Mouse (Mus musculus): ENCODE results near the gene Utp14a.
"Not testable (repeated sequence)": the region's sequence is repeated elsewhere in the genome, so short reads cannot be mapped to it uniquely, and the experiment has no call there.

The Utp14a gene

DNA sequence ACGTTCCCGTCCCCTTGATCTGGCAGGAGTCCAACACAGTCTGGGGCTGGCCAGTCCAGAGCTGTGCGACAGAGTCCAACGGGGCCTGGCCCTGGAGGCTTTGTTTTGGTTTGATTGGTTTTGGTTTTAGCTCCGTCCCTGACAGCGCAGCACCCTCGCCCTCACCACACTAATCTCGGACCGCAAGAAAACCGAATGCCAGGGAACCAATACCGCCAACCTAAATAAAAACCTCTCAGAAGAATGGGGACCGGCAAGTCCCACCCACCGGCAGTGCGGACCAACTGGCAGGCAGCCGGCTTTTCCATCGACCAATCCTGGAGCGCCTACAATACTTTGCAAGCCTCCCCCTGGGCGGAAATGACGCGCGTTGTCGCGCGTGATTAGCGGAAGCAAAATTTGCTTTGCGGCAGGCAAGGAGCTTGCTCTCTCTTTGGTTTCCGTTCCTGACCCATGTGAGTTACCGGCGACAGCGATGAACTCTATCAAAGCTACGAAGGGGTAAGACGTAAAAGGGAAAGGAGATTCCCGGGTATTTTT, at the start of gene Utp14a:
Utp14a (plus strand) TSS at position 395 of the 540 bp plus-strand sequence.
- DNase-seq (ENCODE audit: low read depth, low spot score) = peak; percentile 94

DNA sequence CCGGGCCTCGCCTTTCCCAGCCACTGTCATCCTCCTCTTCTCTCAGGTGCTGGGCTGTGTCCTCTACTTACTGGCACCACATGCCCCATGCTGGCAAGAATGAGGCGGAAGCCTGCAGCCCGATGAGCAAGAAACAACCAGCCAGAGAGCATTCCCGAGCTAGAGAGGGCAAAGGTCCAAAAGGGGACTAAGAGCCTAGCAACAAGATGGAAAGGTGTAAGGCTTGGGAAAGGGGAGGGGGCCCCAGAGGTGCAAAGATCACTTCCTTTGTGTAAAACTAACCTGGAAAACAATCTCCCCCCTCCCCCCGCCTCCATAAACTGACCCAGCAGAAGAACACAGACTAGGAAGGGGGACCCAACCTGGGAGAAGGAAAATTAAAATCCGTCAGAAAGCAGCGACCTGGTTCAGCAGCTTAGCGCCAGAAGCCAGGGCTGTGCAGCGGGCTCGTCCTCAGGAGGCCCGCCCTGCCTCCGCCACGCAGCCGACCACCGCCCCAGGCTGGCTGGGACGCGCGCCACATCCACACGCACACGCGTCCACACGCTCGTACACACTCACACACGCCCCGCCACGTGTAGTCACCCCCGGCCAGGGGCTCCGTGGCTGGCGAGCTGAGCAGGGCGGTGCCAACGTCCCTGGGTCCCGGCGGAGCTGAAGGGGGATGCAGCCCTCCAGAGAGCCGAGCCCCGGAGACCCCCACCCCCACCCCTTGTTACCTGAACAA, 48.7 kb upstream of the Utp14a start:
- DNase-seq (ENCODE audit: low read depth, low spot score) = peak; percentile 9

DNA sequence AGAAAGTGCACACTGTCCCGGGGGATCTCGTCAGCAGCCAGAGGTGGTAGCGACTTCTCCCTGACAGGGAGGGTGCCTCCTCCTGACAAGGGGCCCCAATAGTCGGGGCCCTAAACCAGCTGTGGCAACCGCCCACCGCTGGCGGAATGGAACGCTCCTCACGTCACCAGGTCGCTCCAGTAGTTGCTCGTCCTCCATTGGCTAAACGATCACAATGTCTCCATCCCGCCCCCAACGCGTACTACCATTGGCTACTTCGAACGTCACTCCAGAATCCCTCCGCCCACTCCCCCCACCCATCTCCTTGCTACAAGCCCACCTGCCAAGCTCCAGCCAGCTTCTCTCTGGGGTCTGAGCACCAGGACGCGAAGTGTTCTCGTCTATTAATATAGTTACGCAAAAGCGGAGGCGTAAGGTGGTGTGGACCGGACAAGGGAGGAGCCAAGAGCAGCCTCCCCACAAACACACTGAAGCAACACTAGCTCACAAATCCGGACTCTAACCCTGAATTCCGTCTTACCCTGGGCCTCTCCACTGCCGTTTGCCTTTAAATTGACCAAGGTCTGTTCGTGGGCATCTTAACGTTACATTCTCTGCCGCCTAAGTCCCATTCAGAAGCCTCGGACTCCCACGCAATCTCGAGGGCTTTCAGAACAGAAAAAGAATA, 48.0 kb upstream of the Utp14a start, which contains the start of gene Zdhhc9:
Zdhhc9 (minus strand) TSS at position 360 of the 667 bp plus-strand sequence.
- DNase-seq (ENCODE audit: low read depth, low spot score) = peak; percentile 90

DNA sequence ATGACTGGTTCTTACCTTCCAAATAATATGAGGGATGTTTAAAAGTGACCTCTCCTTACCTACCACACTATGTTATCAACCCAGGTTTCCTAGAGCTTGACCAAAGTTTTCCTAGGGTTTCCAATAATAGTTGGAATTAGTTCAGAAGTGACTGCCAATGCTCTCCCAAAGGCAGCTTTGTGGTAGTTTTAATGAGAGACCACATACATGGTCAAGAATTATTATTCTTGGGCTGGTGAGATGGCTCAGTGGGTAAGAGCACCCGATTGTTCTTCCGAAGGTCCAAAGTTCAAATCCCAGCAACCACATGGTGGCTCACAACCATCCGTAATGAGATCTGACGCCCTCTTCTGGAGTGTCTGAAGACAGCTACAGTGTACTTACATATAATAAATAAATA, 46.9 kb upstream of the Utp14a start:
- DNase-seq (ENCODE audit: low read depth, low spot score) = not testable (repeated sequence)

DNA sequence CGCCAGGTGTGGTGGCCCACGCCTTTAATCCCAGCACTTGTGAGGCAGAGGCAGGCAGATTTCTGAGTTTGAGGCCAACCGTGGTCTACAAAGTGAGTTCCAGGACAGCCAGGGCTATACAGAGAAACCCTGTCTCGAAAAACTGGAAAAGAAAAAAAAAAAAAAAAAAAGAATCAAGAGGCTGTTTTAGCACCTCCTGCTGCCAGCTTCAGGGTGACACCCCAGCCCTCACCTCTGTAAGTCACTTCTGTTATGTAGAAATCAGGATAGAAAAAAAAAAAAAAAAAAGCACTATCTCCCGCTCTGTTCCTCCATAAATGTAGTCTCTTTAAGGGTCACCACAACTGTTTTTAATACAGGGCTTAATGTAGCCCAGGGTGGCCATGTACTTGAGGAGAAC, 37.2 kb upstream of the Utp14a start:
- DNase-seq (ENCODE audit: low read depth, low spot score) = no peak

GRCm38 (mm10) chrX:48222706-48223105, 34.0 kb upstream of the Utp14a start:
- peak; percentile 69 for DNase-seq (ENCODE audit: low read depth, low spot score)

- DNase-seq (ENCODE audit: low read depth, low spot score) = no peak
Observed at GRCm38 (mm10) chrX:48226225-48226624, 30.4 kb upstream of the Utp14a start.

DNA sequence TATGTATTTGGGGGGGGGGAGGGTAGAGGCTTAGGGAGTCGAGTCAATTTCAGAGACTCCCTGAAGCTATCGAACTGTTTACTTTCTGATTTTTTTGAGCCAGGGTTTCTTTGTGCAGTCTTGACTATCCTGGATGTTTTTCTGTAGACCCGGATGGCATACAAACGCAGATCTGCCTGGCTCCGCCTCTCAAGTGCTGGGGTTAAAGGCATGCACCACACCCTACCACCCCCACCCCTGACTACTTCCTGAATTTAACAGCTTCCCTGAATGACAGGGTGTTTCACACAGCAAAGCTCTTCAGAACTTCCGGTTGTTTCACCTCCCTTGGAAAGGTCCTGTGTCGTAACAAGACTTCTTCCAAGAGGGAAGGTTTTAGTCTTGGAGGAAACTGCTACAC, 22.2 kb upstream of the Utp14a start:
- peak; percentile 90 for DNase-seq (ENCODE audit: low read depth, low spot score)

GRCm38 (mm10) chrX:48255830-48256428, 733 bp upstream of the Utp14a start:
- peak; percentile 23 for DNase-seq (ENCODE audit: low read depth, low spot score)

DNA sequence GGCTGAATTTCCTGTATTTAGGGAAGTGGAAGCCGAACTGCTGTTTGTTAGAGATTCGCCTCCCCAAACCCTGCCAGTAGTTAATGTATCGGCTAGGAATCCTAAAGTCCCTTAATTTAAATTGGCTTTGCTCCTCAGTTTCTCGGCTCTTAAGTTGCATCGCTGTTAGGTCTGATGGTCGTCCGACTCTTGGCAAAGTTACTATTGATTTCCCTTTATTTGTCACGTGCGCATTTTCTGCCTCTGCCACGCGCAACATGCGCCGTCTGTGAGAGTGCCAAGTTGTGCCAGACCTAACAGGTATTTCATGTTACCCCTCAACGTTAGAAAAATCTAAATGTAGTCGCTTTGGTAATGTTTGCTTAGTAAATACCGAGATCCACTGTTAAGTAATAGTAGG, 349 bp downstream of the Utp14a start:
- no peak for DNase-seq (ENCODE audit: low read depth, low spot score)

DNA sequence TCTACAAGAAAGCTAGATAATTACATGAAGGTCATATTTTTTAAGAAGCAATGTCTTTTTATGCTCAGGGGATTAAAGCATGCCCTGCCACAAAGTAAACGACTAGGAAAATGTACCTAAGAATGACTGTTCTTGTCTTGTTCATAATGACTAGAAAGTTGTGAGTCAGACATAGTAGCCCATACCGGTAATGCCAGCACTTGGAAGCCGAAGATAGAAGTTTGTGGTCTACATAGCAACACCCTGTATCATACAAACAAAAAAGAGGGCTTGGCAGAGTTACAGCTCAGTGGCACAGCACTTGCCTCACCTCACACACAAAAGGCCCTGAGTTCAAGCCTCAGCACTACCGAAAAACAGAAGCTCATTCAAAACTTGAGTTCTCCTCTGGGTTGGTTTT, 15.0 kb downstream of the Utp14a start:
- DNase-seq (ENCODE audit: low read depth, low spot score) = no peak

GRCm38 (mm10) chrX:48274634-48275033, 18.0 kb downstream of the Utp14a start:
- no peak for DNase-seq (ENCODE audit: low read depth, low spot score)

DNA sequence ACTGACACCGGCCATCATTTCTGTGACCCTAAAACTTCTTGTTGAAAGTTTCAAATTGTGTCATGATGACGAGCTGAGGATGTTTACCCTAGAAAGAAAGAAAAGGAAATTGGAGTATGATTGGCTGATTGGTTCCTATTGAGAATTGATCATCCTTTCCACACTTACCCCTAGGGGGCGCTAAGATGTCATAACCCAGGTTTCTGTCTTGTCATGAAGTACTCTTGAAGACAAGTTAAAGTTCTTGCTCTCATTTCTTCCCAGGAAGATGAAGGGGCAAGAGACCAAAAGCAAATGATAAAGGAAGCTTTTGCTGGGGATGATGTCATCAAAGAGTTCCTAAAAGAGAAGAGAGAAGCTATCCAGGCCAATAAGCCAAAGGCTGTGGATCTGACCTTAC, 21.4 kb downstream of the Utp14a start:
- DNase-seq (ENCODE audit: low read depth, low spot score) = peak; percentile 55

- peak; percentile 86 for DNase-seq (ENCODE audit: low read depth, low spot score)
Observed at GRCm38 (mm10) chrX:48284386-48285005, 27.8 kb downstream of the Utp14a start.

DNA sequence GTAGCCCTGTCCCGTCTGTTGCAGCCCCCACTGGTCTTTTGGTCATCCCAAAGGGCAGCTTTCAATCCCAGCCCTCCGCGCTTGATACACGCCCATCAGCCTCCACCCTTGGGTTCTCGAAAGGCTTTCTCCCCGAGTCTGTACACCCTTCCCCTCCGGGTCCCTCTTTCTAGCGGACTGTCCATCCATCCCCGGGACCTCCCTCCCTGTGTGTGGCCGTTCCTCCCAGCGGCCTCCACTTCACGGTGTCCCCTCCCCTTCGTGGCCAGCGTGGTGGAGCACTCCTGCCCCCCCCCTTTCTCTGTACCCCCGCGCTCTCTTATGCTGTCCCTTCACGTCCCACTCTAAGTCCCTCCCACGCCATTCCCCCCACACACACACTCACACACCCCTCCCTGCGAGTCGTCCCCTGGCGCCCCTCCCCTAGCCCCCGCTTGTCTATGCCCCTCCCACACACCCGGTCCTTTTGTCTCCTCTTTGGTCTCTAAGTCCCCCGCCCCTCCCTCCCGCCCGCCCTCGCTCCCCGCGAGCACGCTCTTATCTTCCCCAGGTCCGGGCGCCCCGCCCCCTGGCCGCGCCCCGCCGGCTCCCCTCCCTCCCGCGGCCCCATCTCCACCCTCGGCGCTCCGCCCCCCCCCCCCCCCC, 28.5 kb downstream of the Utp14a start:
- DNase-seq (ENCODE audit: low read depth, low spot score) = peak; percentile 89

GRCm38 (mm10) chrX:48285651-48286021, 29.0 kb downstream of the Utp14a start:
- no peak for DNase-seq (ENCODE audit: low read depth, low spot score)

- peak; percentile 10 for DNase-seq (ENCODE audit: low read depth, low spot score)
Observed at GRCm38 (mm10) chrX:48286488-48286887, 29.8 kb downstream of the Utp14a start.

DNA sequence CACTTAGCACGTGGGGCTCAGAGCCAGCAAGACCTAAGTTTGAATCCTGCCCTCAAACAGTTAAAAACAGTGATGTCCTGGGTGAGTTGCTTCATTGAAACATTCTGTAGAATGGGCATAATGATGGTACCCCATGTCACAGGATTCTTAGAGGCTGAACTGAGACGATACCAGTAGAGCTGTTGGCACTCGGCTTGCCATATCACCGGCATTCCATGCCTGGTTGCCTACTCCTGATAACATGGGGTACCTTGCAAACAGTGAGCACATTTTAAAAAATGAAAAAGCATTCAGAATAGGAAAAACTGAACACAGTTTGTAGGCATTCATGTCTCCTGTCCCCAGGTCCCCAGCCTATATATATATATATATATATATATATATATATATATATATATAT, 31.3 kb downstream of the Utp14a start:
- no peak for DNase-seq (ENCODE audit: low read depth, low spot score)

GRCm38 (mm10) chrX:48291413-48291812, 34.8 kb downstream of the Utp14a start:
- DNase-seq (ENCODE audit: low read depth, low spot score) = peak; percentile 88

DNA sequence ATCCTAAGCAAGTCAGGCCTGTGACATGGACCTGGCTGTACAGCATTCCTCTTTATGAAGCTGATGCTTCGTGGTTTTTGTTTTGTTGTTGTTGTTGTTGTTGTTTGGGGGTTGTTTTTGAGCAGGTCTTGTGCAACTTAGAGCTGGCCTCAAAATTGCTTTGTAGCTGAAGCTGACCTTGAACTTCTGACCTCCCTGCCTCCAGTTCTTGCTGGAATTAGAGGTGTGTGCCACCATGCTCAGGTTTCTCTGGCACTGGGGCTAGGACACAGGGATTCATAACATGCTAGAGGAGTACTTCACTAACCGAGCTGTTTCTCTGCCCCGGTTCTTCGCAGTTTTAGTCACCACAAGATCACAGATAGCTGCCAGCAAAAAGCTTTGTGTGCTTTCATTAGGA, 48.7 kb downstream of the Utp14a start:
- DNase-seq (ENCODE audit: low read depth, low spot score) = peak; percentile 81

GRCm38 (mm10) chrX:48310706-48311517, 54.2 kb downstream of the Utp14a start:
- no peak for DNase-seq (ENCODE audit: low read depth, low spot score)
